Mouse (Mus musculus) right cerebral cortex, postnatal 10 days (tissue): ENCODE measurements around the gene Fcer1g.
A peak's percentile ranks its signal among the peaks of the same experiment; 100 is the strongest.
"Not testable (repeated sequence)": the region's sequence is repeated elsewhere in the genome, so short reads cannot be mapped to it uniquely, and the experiment has no call there.

Source experiments
- DNase-seq, 2 experiments: peaks; one replicate each; pipeline ENCODE4 v3.0.0; 2021; ENCODE audit warnings: low spot score in 2 of 2

Fcer1g gene

DNA sequence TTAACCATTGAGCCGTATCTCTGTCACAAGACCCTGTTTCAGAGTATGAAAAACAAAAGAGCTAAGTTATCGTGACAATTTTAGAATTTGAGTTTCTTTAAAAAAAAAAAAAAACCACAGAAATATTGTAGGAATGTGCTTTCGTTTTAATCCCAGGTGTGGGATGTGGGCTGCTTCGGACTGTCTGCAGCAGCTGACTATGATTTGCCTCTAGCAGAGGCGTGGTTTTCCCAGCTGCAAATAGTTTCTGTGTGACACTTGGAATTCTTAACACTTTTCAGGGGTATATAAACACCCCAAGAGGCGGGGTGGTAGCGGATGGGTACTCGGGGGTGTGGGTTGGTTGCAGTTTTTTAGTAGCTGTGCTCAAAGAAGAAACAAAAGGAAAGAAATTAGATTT is 11.2 kb upstream of the Fcer1g start:
- DNase-seq = no peak

DNA sequence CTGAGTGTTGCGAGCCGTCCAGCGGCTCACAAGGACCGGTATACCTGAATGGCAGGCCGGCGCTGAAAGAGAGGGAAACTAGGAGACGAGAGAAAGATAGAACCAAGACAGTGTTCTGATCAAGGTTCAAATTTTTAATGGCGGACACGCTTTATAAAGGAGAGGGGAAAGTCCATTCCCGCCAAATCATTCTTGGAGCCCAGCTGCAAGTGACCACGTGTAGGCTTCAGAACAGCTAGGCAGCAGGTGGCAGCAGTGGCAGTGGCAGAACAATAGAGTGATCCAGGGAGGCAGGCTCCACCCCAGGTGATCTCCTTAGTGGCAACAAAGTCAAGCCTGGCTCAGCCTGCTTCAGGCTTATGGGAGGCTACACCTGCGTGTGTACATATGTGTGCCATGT is 7.8 kb upstream of the Fcer1g start:
- not testable (repeated sequence) for DNase-seq

DNA sequence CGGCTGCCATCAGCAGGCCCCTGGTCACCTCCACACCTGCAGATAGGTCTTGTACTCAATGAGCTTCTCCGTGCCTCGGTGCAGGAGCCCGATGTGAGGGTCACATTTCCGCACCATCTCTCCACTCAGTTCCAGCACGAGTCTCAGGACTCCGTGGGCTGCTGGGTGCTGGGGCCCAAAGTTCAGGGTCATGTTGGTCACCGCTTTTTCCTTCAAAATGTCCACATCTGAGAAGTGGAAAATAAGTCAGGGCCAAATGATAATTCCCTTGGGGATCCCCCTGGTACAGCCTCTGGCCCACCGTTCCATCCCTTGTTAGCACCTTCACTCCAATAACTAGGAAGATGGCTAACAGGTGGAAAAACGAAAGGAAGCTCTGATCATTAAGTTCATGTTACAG is 6.7 kb upstream of the Fcer1g start:
- DNase-seq = no peak

DNA sequence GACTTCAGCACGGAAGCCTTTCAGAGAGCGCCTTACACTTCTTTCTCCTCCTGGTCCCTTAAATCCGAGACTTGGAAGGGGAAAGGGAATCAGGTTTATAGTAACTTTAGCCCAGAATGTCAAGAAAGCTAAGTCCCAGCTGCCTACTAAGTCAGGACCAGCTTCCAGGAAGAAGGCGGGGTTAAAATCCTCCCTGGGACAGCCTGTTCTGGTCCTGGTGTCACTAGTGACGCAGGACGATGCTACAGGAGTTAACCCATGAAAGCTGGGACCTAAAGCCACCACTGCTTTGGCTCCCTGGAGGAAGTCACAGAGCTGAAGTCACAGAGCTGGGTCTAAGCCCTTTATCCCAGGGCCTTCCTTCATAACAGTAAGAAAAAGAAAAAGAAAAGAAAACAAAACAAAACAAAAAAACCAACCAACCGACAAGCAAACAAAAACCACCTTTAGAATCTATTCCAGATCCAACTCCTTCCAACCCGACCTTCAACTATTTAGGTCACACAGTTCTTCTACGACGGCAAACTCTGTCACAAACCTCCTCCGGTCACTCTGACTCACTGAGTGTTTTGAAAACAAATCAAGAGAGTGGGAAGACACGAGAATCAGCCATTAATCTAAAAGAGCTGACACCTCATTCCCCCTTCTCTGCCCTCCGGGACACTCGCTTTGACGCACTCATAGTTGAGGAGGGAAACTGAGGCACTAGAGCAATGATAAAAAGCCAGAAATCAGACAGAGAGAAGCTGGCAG is 6.0 kb upstream of the Fcer1g start:
- DNase-seq = no peak

DNA sequence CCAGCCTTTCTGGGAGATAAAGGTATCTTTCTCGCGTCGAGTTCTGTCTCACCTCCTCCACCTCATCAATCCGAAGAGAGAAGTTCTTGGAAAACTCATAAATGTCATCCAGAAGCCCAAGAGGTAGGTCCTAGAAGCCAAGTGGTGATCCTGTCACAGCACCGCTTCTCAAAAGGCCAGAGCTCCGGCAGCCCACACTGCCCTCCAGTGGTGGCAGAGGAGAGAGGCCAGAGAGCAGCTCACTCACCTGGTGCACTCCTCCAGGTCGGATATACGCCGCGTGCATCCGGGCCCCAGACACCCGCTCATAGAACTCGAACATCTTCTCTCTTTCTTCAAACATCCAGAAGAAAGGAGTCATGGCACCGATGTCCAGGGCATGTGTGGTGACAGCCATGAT is 4.3 kb upstream of the Fcer1g start:
- no peak for DNase-seq

DNA sequence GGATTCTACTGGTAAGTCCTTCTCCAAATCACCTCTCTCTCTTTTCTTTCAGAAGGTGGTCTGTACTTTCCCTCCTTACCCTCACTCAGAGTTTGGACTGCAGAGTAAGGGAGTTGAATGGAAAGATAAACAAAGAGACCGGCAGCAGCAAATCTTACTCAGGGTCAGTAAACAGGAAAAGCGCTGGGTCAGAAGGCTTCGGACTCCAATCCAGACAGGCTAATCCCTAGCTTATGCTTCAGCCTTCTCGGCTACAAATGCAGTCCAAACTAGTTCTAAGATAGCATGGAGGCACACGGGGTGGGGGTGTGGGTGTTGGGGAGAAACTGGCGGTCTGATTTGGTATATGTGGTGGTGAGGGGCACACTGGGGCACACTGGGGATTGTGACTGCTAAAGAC is 3.3 kb upstream of the Fcer1g start:
- no peak for DNase-seq

DNA sequence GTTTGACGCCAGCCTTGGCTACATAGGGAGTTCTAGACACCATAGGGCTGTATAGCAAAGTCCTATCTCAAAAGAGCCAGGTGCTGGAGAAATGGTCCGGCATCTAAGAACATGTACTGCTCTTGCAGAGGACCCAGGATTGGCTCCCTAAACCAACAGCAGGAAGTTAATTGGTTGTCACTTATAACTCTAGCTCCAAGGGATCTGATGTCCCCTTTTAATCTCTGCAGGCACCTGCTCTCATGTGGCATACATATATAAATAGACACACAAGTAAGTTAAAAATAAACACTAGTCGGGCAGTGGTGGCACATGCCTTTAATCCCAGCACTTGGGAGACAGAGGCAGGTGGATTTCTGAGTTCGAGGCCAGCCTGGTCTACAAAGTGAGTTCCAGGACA is 1.6 kb upstream of the Fcer1g start:
- no peak for DNase-seq

DNA sequence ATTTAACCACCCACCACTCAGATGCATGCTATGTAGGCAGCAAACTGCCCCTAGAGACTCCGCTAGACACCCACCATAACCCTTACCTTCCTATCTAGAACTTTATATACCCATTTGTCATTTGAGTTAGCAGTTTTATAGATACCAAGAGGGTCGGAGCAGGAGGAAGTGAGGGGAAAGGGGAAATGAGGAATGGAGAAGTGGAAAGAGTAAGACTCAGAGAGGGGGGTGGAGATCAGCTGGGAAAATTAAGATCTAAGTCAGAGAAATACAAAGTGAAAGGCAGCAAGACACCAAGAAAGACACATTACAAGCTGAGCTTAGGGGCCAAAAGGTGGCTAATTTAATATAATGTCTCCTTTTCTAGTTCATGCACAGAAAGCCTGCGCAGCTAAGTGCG is 373 bp upstream of the Fcer1g start:
- no peak for DNase-seq

DNA sequence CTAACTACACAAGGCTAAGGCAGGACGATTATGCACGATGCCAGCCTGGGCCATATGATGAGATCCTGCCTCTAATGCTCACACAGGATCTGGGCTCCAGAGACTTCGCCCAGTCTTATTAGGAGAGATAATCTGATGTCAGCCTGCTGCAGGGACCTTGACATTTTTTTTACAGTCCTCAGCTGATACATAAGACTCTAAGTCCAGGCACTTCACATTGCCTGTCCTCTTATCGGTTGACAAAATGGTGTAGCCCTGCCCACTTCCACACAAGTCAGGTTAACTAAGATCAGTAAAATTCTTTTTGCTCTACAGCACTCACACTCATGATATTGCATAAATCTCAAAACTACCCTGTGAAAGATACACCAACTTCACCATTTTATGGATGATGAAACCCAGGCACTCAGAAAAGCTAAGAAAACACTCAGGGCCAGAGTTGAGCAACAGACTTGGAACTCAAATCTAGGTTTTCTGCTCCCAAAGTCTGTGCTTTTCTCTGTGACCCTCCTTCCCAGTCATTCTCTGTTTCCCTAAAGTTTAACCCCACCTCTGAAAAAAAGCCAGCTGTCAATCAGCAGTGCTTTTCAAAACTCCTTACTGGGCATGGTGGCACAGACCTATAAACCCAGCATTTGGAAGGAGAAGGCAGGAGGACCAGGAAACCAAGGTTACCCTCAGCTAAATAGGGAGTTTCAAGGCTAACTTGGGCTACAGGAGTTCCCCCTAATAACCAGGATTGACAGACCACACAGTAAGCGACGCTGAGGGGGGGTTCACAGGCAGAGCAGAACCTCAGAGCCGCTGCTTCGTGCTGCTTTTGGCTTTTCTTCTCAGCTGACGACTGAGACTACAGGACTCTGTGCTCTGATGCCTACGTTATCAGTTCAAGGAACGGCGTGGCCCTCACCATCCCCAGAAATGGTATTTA is 1.1 kb downstream of the Fcer1g start:
- no peak for DNase-seq

DNA sequence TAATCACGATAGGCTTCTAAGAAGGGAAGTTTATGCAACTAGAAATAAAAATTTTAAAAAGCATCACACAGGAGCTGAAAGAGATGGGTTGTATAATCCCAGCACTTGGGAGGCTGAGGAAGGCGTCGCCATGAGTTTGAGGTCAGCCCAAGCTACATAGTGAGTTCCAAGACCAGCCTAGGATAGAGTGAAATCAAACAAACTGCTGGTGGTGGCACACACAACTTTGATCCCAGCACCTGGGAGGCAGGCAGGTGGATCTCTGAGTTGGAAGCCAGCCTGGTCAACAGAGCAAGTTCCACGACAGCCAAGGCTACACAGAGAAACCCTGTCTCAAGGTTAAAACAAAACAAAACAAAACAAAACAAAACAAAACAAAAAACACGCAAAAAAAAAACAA is 1.8 kb downstream of the Fcer1g start:
- DNase-seq = no peak

DNA sequence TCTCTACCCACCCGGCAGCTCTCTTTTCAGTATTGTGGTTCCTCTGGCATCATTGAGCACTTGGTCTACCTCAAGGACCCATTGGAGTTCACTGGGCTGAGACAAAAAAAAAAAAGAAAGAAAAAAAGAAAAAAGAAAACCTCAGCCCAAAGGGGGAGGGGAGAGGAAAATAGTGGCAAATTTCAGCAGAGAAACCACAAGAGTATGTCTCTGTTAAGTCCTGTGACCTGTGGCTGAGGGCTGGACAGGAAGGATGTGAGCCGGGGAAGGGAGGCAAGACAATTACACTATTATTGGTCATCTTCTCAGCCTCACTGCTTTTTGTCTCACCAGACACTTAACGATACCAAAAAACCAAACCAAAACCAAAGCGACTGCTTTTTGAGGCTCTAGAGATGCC is 2.3 kb downstream of the Fcer1g start:
- DNase-seq = no peak

DNA sequence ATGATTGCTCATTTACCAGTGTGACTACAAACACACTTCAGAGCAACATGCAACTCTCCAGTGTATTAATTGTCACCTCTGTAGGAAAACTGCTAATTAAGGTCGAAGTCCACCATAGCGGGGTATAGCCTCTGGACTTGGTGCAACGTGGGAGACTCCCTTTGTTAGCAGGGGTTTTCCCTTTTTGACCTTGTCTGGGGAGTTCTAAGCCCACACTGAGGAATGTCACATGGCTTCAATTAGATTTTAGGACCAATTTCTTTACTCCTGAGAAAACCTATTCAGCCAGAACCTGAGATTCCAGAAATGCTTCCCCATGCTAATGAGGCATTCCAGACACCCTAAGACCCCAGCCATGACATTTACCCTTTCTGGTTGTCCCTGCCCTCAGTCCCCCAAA is 4.0 kb downstream of the Fcer1g start:
- DNase-seq = no peak

DNA sequence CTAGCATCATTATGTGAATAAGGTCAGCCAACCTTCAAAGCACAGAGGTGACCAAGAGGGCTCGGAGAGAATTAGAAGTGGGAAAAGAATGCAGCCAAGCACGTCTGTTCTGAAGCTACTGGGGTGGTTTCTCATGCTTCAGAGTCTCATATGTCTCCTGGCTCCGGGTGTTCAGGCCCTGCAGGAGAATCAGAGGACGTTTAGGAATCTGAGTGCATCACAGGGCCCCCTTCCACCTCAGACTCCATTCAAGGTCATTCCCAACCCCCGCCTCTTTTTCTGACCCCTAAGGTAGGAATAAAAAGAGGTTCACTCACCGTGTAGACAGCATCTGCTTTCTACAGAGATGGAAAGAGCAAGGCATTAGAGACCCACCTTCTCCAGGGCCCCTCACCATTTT is 4.4 kb downstream of the Fcer1g start:
- no peak for DNase-seq

DNA sequence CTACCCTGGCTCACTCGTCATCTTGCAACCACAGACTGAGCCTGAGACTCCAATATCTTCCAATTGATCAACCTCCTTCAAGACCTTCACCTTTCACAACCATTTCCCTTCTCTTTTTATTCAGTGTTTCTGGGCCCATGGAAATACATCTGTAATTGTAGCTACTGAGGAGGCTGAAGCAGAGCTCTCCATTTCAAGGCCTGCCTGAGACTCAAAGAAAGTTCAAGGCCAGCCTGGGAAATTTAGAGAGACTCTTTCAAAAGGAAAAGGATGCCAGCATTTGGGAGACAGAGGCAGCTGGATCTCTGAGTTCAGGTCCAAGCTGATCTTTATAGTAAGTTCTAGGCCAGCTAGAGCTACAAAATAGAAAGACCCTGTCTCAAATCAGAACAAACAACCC is 6.3 kb downstream of the Fcer1g start:
- no peak for DNase-seq

DNA sequence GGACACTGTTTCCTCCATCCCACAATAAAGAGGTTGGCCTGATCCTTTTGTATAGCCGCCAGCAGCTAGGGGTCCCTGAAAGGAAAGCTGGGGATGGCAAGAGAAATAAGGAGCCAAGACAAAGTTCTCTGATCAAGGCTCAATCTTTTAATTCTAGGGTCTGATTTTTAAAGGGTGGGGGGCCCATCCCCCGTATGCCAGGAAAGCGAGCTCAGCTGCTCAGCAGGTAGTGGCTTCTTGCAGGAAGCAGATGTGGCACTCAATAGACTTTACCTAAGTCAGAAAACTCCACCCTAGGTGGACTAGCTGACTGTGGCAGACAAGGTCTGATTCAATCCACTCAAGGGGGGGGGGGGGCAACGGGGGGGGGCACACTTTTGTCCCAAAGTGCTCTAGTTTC is 7.4 kb downstream of the Fcer1g start:
- DNase-seq = no peak

DNA sequence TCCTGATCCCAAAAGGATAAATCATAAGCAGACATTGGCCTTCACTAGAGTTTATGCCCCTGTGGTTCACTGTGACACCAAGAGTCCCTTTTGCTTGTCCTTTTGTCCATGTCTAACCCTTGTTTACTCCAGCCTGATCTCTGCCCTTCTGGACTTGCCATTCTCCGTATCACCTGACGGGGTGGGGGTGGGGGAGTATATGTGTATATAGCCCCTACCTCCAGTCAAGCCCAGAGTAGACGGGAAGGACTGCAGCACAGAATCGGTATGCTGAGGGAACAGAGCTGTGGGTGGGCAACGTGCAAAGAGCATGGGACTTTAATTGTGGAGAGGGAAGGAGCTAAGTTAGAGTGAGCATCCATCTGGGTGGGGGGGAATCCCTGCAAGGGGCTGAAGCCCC is 9.3 kb downstream of the Fcer1g start, which contains the start of gene Apoa2:
TSS of gene Apoa2 (plus strand) at position 198 of the 400 bp plus-strand sequence.
- DNase-seq = no peak

DNA sequence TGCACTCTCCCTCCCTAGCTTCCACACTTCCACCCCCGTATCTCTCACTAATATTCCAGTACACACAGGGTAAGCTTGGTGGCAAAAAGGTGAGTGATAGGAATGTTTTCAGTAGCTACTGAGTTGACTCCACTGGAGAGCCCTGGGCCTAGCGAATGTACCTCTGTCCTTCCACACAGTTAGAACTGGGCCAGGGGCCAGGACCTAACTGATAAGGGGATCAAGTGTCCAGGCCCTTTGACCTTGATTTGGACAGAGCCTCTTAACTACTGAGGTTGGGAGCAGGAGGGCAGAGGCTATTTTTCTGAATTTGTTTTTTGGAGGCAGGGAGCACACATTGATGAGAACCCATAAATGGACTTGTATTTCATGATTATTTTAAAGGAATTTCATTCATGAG is 10.4 kb downstream of the Fcer1g start:
- DNase-seq = no peak

DNA sequence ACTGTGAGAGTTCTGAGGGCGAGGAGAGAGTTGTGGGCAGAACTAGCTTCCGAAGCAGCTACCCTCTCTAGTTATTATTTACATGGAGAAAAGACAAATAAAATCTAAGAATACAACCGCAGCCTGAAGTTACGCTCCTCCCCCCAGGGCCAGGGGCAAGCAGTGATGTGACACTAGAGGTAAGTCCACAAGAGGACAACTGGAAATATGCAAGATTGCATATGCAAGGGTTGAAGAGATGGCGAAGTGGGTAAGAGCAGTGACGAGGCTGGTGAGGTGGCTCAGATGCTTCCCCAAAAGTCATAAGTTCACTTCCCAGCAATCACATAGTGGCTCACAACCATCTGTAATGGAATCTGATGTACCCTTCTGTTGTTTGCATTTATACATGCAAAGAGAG is 11.0 kb downstream of the Fcer1g start:
- DNase-seq = no peak

DNA sequence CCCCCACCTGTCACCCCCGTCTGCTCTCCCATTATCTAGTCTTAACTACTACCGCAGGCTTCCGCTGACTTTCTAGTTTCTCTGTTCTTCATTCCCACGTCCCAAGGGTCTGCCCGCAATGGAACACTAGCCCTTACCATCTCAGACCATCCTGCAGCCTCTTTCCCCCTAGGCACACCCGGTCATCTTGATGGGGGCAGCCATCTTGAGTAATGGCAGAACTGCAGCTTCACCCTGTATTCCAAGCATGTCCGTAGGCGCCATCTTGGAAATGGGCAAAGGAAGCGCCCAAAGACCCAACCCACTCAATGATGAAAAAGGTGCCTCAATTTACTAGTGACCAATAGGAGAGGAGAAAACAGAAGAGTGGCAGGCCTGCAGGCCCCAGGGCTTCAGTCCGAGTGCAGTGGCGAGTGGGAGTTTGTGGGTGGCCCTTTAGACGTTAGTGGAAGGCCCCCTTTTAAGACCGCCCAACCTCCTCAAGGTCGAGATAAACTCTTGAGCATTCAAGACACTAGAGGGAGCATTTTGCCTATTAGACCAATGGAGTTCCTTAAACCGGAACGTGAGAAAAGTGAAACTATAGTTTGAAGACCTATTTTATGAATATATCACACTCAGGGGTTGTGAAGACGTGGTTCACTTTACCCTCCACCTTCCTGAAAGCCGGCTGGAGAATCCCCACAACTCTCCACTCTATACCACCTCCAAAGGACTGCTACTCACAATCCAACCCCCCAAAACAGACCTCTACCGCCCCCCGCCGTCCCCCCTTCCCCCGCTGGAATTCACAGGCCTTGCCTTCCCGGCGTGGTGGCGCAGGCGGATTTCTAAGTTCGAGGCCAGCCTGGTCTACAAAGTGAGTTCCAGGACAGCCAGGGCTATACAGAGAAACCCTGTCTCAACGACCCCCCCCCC is 11.7 kb downstream of the Fcer1g start, which contains the start of gene Tomm40l:
TSS of gene Tomm40l (minus strand) at position 277 of the 918 bp plus-strand sequence.
- DNase-seq = peak; percentile 96 to 98

DNA sequence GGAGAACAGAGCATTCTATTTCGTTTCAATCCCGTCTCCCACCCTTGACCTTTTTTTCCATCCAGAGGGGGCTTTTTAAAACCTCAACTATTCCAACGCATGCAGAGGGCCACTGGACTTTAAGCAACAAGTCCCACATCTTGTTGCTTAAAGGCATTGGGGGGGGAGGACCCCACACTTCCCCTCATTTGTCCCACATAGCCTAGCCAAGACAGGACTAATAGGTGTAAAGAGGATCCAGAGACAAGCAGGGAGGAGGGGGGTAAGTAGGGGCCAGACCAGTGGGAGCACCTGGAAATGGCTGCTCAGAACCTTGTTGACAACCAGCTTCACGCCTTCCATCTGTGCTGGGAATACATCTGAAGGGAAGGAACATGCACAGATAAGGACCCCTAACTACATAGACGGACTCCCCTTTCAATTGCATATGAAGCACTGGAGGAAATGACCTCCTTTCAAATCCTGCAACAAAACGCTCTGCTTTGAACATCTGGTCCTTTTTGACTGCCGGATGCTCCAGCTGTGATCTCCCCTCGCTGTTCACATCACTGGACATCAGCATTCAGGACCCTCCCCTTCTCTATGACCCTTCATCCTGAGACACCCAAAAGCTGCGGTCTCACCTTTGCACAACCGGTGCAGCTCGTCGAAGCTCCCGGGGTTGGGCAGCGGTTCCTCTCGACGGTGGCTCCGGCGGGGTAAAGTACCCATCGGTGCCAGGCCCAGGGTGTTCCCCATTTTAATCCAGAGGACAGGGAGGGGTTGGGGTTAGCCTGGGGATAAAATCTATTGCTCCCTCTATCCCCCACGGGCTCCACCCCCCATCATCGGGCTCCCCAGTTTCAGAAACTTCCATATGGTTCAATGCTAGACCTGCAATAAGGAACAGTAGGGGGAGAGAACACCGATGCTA is 12.6 kb downstream of the Fcer1g start:
- no peak for DNase-seq

DNA sequence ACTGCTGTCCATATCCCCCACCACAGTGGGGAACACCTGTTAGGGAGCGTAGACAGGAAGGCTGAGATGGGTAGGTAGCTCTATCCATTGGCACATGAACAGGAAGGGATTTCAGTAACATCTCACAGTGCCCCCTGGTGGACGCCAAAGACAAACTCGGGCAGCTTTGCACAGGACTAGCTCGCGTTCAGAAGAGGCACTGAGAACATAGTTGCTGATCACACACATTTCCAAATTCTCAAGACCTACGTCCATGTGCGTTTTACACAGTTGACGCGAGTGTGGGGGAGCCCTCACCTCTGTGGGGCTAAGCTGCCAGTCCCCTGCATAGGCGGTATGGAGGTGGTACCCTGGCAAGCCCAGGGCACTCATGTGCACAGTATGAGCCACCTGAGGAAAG is 13.3 kb downstream of the Fcer1g start:
- peak; percentile 92 to 94 for DNase-seq
